Mouse (Mus musculus) left cerebral cortex, postnatal 36 days (tissue): ENCODE measurements at regions not wholly inside any gene's neighbourhood (a gene's known extent, or its start where the extent isn't known, plus 50 kb on each side); places are given as distances from the start of the nearest gene placed in this dataset.

Experiments used
- DNase-seq, 2 experiments: peaks; one replicate each; pipeline ENCODE4 v3.0.0; 2021 to 2022; ENCODE audit warnings: low spot score in 2 of 2, mixed read lengths in 1 of 2
- intact Hi-C: fragments of 180-260 bp; cut with DNase I; formaldehyde crosslinking; loops from one replicate; pipeline ENCODE4 v1.15.1; 2025

DNA sequence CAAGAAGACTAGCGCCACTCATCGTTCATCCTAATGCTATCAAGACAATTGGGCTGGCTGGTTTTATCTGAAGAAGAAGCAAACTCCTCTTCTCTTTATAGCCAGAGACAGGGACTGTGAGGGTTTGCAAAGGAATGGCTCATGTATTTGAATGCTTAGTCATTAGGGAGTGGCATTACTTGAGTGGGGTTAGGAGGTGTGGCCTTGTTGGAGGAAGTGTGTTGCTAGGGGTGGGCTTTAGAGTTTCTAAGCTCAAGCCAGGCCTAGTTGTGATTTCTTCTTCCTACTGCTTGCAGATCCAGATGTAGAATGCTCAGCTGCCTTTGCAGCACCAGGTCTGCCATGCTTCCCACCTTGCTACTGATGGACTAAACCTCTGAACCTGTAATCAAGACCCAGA lies 169.4 kb upstream of the Masp1 start:
- intact Hi-C loops = no loop called here
- DNase-seq = no peak

DNA sequence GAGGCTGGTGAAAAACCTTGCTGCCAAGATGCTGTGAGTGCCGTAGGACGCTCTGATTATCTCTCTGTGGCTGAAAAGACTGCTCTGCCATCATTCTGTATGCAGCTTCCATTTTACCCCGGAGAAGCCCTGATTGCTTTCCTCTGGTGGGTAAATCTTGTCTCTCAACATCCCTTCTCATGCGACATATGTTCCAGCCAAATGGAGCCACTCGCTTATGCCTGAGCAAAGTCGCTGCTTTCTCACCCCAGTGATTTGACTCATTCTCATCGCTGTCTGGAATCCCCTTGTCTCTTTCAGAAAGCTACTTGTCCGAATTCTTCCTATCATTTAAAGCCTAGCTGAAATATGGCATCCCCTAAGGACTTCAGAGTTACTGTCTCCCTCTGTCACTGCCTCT lies 166.2 kb upstream of the Masp1 start:
- peak; percentile 15 for DNase-seq
- intact Hi-C loops = no loop called here

DNA sequence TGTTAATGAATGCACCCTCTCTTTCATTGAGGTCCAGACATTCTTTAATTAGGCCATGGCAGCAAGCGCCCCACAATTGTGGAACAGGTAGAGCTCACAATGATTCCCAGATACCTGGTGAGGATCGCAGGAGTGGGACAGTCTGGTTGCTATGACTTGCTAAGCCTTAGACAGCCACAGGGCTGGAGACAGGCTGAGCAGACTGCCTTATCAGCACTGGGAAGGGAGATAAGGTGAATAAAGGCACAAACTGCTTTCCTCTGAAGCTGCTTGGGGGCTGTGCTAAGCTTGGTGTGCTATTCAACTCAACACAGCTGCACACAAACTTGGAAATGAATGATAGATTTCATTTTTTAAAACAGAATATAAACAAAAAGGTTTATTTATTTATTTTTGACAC lies 159.8 kb upstream of the Masp1 start:
- DNase-seq = no peak
- intact Hi-C loops = no loop called here

DNA sequence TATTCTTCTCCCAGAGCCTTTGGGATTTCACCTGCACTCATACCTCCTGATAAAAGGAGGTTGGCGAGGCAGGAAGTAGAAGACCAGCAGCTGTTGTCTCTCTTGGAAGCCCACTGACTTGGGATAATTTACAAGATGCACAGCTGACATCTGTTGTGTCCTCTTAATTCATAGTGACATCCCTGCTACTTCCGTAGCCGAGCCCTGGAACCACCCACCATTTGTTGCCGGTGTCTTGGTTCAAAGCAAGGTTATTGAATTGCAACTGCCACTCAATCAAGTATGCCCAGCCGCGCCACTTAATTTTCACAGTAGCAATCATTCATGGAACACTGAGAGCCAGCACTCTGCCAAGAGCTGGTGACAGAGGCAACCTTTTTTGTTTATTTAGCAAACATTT lies 151.8 kb upstream of the Masp1 start:
- DNase-seq = no peak
- intact Hi-C loops = no loop called here

DNA sequence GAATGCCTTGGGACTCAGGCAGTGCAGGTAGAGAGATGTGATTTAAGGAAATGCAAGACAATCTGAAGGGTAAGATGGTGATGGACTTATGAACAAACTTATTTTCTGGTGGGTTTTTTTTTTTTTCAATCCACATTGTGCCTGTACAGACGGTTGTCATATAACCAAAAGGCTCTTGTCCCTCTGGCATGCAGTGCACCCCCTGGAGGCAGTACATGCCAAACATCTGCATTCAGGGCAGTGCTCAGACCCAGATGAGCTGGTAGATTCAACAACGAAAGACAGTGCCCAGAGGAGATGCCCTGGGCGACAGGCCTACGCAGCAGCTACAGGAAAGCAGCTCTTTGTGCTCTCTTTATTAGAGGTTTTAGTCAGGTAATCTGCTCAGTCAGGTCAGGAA lies 149.5 kb upstream of the Masp1 start:
- intact Hi-C loops = no loop called here
- DNase-seq = no peak

DNA sequence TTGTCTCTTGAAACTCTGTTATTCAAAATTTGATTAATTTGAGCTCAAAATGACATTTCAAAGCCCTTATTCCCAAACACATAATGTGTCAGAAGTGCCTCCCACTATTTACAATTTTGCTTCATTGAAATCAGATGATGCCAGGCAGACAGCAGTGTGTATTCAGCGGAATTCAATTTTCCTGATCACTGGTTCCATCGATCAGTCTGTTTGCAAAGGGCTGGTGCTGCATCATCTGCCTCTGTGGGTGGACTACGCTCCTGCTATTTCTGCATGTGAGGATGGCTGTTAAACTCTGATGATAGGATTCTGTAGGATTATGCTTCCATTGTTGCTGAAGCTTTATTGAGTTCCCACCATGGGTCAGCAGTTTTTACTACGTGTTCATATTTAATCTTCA lies 149.0 kb upstream of the Masp1 start:
- no peak for DNase-seq
- intact Hi-C loops = no loop called here
